Mouse (Mus musculus): ENCODE results near the gene Aoc1.
"Not testable (repeated sequence)": the region's sequence is repeated elsewhere in the genome, so short reads cannot be mapped to it uniquely, and the experiment has no call there.

Aoc1 gene

DNA sequence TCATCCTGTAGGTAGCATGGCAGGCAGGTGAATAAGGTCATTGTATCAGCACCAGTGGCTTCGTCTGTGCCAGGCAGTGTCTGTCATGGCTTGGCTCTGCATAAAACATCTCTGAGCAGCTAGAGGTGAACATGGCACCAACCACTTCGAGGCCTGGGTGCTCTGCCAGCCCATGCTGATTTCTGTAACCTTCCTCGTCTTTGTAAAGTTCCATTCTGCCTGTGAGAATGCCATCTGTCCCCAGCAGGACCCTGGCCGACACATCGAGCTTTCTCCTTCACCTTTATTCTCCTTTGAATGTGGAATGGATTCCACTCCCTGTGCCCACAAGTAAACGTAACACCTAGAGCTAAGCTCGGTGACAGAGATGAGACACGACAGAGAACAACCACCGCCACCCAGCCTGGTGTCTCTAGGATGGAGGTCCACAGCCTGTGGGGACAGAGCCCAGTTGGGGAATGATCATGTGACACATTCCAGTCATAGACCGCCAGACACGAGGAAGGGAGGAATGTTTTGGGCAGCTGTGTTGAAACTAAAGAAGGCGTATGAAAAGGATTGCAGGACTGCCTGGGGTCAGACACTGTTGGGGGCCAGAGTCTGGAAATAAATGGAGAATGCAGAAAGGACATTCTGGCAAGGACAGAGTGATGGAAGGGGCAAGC is 10.9 kb upstream of the Aoc1 start:
- no peak for DNase-seq (ENCODE audit: low read depth)

DNA sequence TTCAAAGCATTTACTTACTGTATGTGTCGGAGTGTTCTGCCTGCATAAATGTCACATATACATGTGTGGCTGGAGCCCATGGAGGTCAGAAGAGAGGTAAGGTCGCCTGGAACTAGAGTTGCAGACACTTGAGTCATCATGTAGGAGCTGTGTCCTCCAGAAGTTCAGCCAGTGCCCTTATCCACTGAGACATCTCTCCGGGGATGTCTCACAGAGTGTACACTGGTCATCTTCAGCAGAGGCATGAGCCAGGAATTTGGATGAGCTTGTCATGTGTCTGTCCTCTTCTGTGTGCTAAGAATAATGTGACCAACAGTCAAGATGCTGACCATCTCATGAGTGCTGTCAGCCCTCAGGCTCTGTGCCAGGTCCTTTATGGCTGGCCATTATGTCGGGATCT is 9.9 kb upstream of the Aoc1 start:
- DNase-seq (ENCODE audit: low read depth): no peak

DNA sequence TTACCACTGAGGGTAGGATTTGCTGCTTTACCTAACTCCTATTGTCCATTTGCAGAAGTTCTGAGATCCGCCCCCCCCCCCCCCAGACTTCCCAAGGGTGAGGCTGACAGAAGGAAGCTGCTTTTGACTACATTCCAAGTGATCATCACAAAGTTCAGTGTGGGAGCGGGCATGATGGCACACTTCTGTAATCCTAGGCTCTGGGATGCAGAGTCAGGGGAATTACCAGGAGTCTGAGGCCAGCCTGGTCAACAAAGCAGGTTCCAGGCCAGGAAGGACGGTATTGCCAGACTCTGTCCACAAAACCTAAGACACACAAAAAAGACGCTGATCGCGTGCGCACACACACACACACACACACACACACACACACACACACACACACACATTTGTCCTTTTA is 9.2 kb upstream of the Aoc1 start:
- no peak for DNase-seq (ENCODE audit: low read depth)

DNA sequence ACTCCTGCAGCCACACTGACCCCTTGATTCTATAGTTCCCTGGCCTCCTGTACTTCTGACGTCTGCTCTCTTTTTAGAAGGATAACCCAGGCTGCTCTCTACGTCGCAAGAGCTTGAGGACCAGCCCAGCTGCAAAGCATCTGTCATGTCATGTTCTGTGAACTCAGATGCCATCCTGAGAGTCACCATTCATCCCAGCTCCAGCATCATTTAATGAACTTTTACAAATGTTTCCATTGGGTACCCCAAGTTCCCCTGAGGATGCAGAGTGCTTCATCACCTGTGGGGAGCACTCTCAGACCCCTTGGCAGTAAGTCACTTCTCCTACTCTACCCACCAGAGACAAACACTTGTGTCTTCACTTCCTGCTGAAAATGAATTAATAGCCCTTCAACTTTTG is 8.5 kb upstream of the Aoc1 start:
- DNase-seq (ENCODE audit: low read depth): no peak

DNA sequence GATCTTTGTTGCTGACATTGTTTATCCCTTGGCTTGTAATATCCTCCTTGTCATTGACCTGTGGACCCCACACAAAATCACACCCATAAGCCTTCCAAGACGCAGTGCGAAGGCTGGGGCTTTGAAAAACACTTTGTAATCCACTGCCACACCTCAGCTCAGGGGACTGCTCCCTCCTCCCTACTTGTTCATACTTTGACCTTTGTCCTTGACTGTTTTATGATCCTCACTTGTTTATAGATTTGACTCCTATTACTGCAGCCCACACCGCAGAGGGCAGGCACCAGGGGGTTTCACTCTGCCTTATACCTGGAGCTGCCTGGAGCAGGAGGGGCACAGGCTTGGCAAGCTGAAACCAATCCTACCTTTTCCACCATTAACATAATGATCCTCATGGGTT is 8.0 kb upstream of the Aoc1 start:
- DNase-seq (ENCODE audit: low read depth): no peak

DNA sequence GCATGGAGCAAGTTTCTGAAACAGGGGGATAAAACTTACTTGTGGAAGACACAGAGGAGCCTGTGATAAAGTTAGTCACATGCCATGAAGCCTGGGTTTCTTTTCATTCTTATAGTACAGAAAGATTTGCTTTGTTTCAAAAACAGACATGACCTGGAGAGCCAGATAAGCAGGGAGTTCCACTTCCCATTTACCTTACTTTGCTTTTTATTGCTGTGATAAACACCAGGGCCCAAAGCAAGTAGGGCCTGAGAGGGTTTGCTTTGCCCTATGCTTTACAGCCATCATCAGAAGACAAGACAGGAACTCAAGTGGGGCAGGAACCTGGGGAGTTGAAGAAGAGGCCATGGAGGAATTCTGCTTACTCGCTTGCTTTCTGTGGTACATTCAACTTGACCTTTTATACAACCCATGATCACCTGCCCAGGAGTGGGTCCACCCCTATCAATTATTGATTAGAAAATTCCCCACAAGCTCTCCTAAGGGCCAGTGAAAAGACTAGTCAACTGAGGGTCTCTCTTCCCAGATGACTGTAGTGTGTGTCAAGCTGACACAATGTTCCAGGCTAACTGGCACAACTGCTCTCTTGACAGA is 7.4 kb upstream of the Aoc1 start:
- DNase-seq (ENCODE audit: low read depth): no peak

DNA sequence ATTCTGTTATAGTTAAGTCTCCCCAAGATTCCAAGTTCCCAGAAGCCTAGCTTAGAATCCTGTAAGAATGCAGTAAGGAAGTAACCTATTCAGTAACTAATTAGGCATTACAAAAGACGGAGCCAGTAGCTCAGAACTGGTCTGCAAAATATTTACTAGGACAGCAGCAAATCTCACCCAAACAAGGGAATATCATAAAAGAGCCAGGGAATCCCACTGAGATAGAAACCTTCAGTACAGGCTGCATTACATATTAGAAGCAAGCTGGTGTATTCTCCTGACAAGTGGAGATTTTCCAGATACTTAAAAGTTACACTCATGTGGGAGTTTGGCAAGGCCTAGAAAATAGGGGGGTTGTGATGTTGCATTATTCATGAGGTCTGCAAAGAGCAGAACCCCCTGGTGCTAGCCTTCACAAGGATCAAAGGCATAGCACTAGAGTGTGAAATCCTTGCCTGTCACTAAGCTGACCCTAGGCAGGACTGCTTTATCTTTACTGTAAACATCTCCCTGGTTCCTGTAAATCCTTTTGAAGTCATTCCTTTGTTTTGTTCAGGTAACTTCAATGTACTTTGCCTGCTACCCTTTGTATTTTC is 6.2 kb upstream of the Aoc1 start:
- not testable (repeated sequence) for DNase-seq (ENCODE audit: low read depth)

DNA sequence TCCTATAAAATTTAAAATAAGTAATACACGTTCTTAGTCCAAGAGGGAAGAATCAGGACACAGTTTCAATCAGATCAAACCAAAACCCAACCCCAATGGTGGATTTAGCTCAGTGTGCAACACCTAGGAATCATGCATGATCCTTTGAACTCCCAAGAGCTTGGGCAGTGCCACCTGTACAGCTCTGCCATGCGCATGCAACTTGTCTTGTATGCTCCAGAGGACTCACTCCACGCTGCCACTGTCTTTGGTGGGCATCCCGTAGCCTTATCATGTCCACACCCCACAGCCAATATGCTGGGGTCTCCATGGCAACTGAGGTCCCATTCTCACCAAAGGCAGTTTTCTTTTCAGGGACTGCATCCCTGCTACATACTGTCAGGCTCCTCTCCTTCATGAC is 5.5 kb upstream of the Aoc1 start:
- DNase-seq (ENCODE audit: low read depth): no peak

DNA sequence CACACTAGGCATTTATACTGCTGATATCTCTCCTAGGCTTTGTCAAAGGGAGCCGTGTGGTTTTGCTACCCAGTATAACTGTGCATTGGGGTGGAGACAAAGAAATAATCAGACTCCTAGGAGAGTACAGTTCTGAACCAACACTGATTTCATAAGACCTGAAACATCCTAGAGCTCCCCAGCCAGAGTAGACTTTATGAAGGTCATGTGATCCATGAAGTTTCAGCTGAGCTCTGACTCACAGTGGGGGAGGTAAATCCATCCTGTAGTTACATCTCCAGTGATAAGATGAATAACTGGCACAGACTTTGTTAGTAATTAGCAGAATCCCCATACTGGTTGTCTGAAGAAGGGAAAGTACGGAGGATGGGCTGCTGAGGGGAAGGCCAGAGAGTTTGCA is 2.9 kb upstream of the Aoc1 start:
- no peak for DNase-seq (ENCODE audit: low read depth)

DNA sequence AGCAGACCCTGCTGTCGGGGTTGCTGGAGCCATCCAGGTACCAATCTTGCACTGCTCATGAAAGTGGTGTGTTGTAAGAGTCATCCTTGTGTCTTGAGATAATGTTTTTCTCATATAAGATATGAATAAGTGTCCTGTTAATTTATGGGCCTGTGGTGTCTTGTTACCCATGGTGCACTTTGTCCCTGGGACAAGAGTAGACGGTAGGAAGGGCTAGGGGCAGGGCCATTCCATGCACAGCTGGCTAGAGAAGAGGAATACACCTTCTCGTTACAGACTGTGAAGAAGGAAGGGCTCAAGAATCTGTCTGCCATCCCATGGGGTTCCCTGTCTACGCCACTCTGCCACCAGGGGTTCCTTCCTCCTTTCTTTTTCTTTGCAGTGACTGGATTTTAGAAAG is 1.9 kb downstream of the Aoc1 start:
- no peak for DNase-seq (ENCODE audit: low read depth)

DNA sequence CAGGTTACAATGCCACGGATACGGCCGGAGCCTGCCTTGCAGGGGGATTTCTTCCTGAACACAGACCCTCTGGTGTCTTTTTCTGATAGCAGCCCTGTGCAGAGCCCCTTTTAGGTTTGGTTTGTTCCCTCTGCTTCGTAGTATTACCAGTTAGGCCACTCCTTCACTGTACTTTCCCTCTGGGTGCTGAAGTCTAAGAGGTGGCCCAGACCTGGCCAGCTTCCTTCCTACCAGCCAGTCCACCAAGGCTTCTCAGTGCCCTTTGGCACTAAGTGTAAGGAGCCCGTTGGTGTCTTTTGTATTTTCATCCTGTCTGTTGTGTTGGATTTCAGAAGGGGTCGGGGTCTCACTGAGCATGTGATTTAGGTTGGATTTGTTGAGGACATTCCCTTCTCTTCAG is 2.8 kb downstream of the Aoc1 start:
- no peak for DNase-seq (ENCODE audit: low read depth)

DNA sequence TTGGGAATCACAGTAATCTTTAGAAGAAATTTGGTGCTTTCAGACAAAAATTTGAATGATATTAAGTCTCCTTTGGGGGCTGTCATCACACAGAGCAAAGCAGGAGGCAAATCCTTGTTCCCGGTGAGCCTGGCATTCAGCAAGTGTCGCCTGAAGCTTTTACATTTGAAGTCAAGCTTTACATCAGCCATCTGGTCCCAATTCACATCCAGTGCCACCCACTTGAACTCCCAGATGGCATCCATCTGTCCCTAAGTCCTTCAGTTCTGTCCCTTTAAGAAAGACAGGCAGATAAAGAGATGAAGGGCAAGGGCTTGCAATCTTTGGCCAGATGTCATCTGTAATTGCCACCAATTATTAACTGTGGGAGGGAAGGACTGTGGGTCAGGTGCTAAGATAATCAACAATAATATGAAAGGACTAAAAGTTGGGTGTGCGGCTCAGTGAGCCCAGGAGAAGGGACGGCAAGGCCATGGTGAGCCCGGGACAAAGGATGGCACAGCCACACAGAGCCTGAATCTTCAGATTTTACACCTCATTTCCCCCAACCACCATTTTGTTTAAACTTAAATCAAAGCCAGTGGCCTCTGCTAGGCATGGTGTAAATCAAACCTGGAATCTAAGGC is 3.9 kb downstream of the Aoc1 start:
- DNase-seq (ENCODE audit: low read depth): no peak

DNA sequence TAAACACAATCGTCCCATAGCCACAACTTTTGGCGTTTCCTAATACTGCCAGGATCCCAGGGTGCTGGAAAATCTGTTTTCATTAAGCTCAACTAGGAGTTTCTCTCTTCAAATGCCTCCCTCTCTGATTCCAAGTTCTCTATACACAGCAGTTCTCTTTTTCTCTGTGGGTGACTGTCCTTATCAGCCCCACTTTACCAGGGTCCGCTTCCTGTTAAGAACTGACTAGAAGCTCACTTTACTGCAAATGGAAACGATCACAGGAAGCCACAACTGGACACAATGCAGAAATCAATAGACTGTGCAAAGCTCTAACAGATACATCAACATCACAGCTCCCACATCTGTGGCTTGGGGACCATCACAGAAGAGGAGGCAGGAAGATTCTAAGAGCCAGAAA is 21.5 kb downstream of the Aoc1 start:
- no peak for DNase-seq (ENCODE audit: low read depth)

DNA sequence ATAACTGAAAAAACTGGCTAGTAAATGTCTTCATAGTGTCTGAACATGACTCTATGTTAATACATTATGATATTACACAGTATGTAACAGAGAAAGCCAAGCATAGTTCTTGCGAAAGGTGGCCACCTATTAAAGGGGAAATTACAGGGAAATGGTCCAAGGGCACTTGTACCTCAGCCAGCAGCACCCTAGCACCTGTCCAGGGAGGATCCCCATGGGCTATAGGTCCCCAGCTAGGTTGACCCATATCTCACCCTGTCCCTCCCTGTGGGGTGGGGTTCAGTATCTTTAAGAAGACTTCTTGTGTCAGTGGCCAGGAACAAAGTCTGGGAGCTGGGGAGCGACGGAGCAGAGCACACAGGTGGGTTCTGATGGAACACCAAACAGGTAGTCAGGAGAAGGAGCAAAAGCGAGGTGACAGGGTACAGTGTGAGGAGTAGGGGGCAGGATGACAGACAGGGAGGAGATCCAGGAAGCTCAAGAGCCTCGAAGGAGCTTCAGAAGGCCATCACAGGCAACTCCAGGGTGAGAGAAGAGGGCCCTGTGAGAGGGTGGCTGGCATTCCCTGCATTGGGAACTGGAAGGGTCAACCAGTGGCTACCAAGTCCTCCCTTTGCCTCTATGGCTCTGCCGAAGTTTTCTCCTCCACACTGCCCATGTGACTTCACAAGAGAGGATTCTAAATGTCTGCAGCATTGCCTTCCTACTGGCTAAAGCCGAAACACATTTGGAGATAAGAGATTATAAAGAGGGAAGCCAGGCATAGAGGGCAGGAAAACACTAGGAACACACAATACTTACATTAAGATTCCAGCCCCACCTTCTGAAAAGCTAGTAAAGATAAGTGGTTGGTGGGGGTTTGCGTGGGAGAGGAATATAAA is 22.5 kb downstream of the Aoc1 start:
- no peak for DNase-seq (ENCODE audit: low read depth)

DNA sequence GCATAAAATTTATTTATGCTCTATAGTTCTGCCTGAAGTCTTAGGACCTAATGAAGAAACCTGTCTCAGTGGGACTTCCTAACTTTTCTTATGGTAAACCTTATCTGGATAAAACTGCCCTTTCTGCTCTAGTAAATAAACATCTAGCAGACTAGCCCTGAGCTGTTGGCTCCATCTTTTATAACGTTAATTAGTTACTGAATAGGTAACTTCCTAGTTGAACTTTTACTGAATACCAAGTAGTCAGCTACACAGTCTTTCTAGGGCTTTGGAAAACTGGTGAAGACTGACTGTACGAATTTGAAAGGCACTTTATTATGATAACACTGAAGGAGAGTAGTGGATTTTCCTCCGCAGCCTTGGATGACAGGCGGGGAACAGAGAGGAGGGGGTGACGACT is 23.2 kb downstream of the Aoc1 start:
- DNase-seq (ENCODE audit: low read depth): no peak

DNA sequence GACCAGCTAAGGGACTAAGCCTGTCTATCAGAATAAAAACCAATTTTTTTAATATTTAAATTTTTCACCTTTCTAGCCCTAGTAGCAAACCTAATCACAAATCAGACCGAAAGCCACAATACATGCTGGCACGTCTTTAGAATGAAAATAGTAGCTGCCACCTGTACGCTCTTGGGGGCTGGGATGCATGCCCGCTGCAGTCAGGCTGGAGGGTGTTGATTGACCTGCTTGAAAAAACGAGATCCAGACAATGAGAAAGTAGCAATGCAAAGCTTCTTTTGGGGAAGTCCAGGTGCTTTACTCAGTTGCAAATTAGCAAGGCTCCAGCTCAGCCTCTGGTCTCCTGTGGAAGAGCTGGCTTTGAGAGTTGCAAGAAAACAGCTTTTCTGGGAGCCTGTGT is 24.3 kb downstream of the Aoc1 start:
- DNase-seq (ENCODE audit: low read depth): no peak

DNA sequence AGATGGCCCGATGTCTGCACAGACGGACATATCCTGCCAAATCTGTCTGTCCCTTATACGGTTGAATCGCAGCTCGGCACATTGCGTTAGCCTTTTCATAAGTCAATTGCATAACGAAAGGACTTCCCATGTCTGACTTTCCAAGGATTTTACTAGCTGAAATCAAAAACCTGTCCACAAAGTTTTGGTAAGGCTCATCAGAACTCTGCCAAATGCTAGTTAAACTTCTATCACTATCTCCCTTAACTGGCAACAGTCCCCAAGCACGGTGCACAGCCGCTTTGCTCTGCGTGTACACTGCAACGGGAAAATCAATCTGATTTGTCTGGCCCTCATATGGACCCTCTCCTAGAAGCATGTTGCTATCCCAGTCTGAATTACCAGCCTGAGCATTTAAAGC is 28.6 kb downstream of the Aoc1 start:
- not testable (repeated sequence) for DNase-seq (ENCODE audit: low read depth)

DNA sequence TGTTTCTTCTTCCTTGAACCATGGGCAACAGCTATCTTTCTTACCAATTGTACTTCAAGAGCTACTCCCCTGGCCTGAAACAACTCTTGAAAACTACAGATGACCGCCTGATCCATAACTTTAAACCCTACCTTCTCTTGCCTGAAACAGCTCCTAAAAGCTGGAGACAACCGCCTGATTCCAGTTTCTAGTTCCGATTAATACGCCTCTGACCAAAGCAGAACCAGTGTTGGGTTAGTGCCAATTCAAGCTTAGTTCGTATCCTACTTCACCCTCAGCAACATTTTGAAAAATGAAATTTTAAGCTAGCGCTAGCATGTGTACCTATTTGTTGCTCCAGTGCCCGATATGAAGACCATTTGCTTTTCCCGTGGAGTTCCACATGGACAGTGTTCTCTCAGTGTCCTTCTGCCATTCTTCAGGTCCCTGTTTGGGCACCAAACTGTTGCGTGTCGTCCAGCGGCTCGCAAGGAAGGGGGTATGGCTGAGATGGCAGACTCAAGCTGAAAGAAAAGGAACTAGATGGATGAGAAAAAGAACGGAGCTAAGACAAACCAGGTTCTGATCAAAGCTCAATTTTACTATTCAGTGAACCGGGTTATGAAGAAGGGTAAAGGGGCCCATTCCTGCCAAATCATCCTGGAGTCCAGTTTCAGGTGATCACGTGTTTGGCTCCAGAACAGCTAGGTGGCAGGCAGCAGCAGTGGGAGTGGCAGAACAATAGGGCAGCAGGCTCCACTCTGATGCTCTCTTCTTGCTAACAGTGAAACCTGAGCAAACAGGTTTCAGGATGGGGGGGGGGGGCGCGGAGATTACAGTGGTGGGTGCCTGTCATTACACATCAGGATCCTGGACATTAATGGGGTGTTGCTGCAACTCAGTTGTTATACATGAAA is 30.1 kb downstream of the Aoc1 start:
- no peak for DNase-seq (ENCODE audit: low read depth)

DNA sequence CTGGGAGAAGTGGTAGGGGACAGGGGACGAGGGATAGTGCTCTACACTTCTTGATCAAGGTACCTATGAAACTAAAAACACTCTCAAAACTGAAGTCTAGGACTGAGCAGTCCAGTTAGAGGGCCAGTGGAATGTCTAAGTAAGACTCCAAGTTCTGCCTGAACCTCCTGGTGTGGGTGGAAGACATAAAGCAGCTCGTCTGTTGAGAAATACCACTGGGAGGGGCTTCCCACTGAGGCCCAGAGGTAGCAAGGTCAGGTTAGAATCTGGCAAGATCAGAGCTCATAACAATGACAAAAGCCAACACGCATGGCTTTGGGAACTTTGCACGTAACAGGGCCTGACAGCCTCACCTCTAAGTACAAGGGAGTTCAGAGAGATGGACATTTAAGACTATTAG is 30.7 kb downstream of the Aoc1 start:
- no peak for DNase-seq (ENCODE audit: low read depth)

DNA sequence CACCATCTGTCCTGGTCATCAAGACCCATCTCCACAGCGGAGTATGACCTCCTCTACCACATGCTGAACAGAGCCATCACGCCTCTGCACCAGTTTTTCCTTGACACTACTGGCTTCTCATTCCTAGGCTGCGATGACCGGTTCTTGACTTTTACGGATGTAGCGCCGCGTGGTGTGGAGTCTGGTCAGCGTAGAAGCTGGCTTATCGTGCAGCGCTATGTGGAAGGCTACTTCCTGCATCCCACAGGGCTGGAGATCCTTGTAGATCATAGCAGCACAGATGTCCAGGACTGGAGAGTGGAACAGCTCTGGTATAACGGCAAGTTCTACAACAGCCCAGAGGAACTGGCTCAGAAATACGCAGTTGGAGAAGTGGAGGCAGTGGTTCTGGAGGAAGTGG is 32.9 kb downstream of the Aoc1 start:
- DNase-seq (ENCODE audit: low read depth): no peak

DNA sequence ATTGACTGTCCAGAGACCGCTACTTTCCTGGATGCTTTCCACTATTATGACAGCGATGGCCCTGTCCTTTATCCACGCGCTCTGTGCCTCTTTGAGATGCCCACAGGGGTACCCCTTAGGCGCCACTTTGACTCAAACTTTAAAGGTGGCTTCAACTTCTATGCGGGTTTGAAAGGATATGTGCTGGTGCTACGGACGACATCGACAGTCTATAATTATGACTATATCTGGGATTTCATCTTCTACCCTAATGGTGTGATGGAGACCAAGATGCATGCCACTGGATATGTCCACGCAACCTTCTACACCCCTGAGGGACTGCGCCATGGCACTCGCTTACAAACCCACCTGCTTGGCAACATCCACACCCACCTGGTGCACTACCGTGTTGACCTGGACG is 33.7 kb downstream of the Aoc1 start:
- DNase-seq (ENCODE audit: low read depth): no peak

DNA sequence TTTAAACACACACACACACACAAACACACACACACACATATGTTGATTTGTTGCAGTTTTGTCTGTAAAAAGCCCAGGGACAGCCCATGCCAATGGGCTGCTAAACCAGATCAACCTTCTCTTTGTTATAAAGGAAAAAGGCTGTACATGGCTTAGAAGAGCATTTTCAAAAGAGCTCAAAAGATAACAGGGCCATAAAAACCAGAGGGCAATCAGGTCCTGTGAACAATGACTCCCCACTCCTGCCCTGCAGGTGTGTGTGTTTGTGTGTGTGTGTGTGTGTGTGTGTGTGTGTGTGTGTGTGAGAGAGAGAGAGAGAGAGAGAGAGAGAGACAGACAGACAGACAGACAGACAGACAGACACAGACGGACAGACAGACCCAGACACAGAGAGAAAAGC is 36.5 kb downstream of the Aoc1 start:
- DNase-seq (ENCODE audit: low read depth): no peak

Measured in c-Kit-positive CD71-positive TER-119-negative erythroid progenitor cells, embryonic 14.5 days (primary cell).